8 mouse cellular contexts compared by ENCODE assay signal in genomic region chr2:59541121-59541887, GRCm38 (mm10). TPM values are rescaled to one million over a fixed set of nuclear protein-coding genes. Genes with fewer than 3 reads are reported as not detected.
DNase-seq lines count a peak whose midpoint lies in the region; ATAC-seq and TF ChIP-seq lines count a peak whose summit lies in the region.

No protein-coding gene starts in this region.

- DNase-seq in hindbrain, embryonic 10.5 days (ENCODE audit: low spot score), result peak; percentile 80
- DNase-seq in cerebellum, adult 9-11 months, result peak; percentile 79
- peak; percentile 45 to 79 for DNase-seq in frontal cortex, postnatal 14 days (ENCODE audit: low spot score in 2 of 2)
- peak; percentile 43 to 84 for DNase-seq in left cerebral cortex, adult 9 months (ENCODE audit: low spot score in 2 of 2)
- peak; percentile 38 to 62 for DNase-seq in spleen, adult 2 months (ENCODE audit: low read depth in 1 of 2, low spot score in 2 of 2)

- ATAC-seq in hindbrain, embryonic 12.5 days (ENCODE audit: low FRiP score), result no peak
- peak; percentile 84 for ATAC-seq in inflammation-experienced regulatory T-cells, adult 6 months
- peak; percentile 75; the same call in 1 of the 2 replicates for ATAC-seq in midbrain, embryonic 13.5 days

- no peaks in the 10 kb centered on the region for H3K27me3 ChIP-seq in hindbrain, embryonic 10.5 days (ENCODE audit: insufficient read depth, poor library complexity, severe bottlenecking)
- H3K27me3 ChIP-seq in hindbrain, embryonic 12.5 days, result 0 out of 2 replicates have a peak, but pooled peaks cover 2% of the 10 kb centered on the region
- 0 out of 2 replicates have a peak, but pooled peaks cover 5% of the 10 kb centered on the region for H3K27me3 ChIP-seq in midbrain, embryonic 13.5 days
- H3K27me3 ChIP-seq in spleen, adult 2 months (ENCODE audit: control insufficient read depth, insufficient read depth, low read length), result no peaks in the 10 kb centered on the region

- no peak for TF ChIP-seq POLR2A in spleen, adult 2 months (IDR thresholded peaks at IDR 0.05; ENCODE audit: low read depth, low read length)

- H3K9ac ChIP-seq in hindbrain, embryonic 12.5 days, result no peak overlapping the region
- no peak overlapping the region for H3K9ac ChIP-seq in midbrain, embryonic 13.5 days (replicated peaks)

- peak; percentile 75; the same call in 1 of the 2 replicates for TF ChIP-seq CTCF in spleen, adult 2 months (IDR thresholded peaks at IDR 0.05; ENCODE audit: extremely low read depth, insufficient read depth, insufficient read length, insufficient replicate concordance)

- H3K36me3 ChIP-seq in hindbrain, embryonic 10.5 days, result no peaks in the 10 kb centered on the region
- no peaks in the 10 kb centered on the region for H3K36me3 ChIP-seq in hindbrain, embryonic 12.5 days
- no peaks in the 10 kb centered on the region for H3K36me3 ChIP-seq in midbrain, embryonic 13.5 days
- no peaks in the 10 kb centered on the region for H3K36me3 ChIP-seq in spleen, adult 2 months (ENCODE audit: control insufficient read depth, insufficient read depth, low read length)

- H3K9me3 ChIP-seq in hindbrain, embryonic 10.5 days, result no peaks in the 10 kb centered on the region
- H3K9me3 ChIP-seq in hindbrain, embryonic 12.5 days (replicated peaks), result no peaks in the 10 kb centered on the region
- H3K9me3 ChIP-seq in midbrain, embryonic 13.5 days, result no peaks in the 10 kb centered on the region

- no peak overlapping the region for H3K4me3 ChIP-seq in hindbrain, embryonic 10.5 days
- H3K4me3 ChIP-seq in hindbrain, embryonic 12.5 days, result no peak overlapping the region
- no peak overlapping the region for H3K4me3 ChIP-seq in midbrain, embryonic 13.5 days (replicated peaks)
- H3K4me3 ChIP-seq in spleen, adult 2 months (ENCODE audit: extremely low read depth, insufficient read depth, insufficient read length), result no peak overlapping the region

- H3K4me2 ChIP-seq in hindbrain, embryonic 12.5 days (replicated peaks), result no peak overlapping the region
- no peak overlapping the region for H3K4me2 ChIP-seq in midbrain, embryonic 13.5 days (replicated peaks)

- peaks cover 30% of the 10 kb centered on the region for H3K4me1 ChIP-seq in hindbrain, embryonic 10.5 days (replicated peaks)
- peaks cover 13% of the 10 kb centered on the region; the same call in 1 of the 2 replicates for H3K4me1 ChIP-seq in hindbrain, embryonic 12.5 days
- H3K4me1 ChIP-seq in midbrain, embryonic 13.5 days (replicated peaks), result peaks cover 10% of the 10 kb centered on the region
- no peaks in the 10 kb centered on the region for H3K4me1 ChIP-seq in spleen, adult 2 months (ENCODE audit: control insufficient read depth, insufficient read depth, insufficient read length)

- no peak overlapping the region for H3K27ac ChIP-seq in hindbrain, embryonic 10.5 days
- no peak overlapping the region for H3K27ac ChIP-seq in hindbrain, embryonic 12.5 days
- no peak overlapping the region for H3K27ac ChIP-seq in midbrain, embryonic 13.5 days
- no peak overlapping the region for H3K27ac ChIP-seq in spleen, adult 2 months (ENCODE audit: insufficient read depth, low read length)

- 25% methylated on average over 11 of the region's 11 CpGs for WGBS in hindbrain, embryonic 10.5 days
- 24% methylated on average over 11 of the region's 11 CpGs for WGBS in hindbrain, embryonic 12.5 days
- 23% methylated on average over 11 of the region's 11 CpGs for WGBS in midbrain, embryonic 13.5 days
- WGBS in spleen, adult 2 months, result 25% methylated on average over 11 of the region's 11 CpGs

RNA-seq across cellular contexts. Expression of gene Dapl1, which starts 56.9 kb away (rescaled TPM):
- 1.4 and 1.6 TPM in 2 replicates for polyA plus RNA-seq in hindbrain, embryonic 10.5 days (2016; fragmentation: Nextera tagmentation; extraction: Ambion mirVana)
- 1.6 and 3.4 TPM in 2 replicates for polyA plus RNA-seq in hindbrain, embryonic 12.5 days (2016; fragmentation: Nextera tagmentation; extraction: Ambion mirVana)
- 10 to 100 TPM in 2 of 3 experiments, not detected in 1; 14.2 to 23.9 TPM for polyA plus RNA-seq in inflammation-experienced regulatory T-cells, adult 6 months (2017; shearing (Covaris generic))
- 0.50 and 1.5 TPM in 2 replicates for polyA plus RNA-seq in midbrain, embryonic 13.5 days (2015; fragmentation: Nextera tagmentation; extraction: Ambion mirVana)
- polyA plus RNA-seq in spleen, adult 2 months (2012; rRNA removed), result 2.7 and 3.4 TPM in 2 replicates
